Mouse (Mus musculus) 3134 (cell line): ENCODE data around the gene Hmgcs2.

Source experiments
- DNase-seq: peaks from one replicate; pipeline ENCODE4 v3.0.0-alpha.2; 2011; ENCODE audit warnings: low spot score; ENCODE audit not compliant: insufficient read length; ENCODE audit errors: extremely low read depth

Gene Hmgcs2

GRCm38 (mm10) chr3:98335331-98335730 is 55.1 kb downstream of the Hmgcs2 start:
- DNase-seq: no peak

- DNase-seq: no peak
These were observed 55.7 kb downstream of the Hmgcs2 start for GRCm38 (mm10) chr3:98335886-98336285.

- DNase-seq: no peak
These were observed 56.7 kb downstream of the Hmgcs2 start for GRCm38 (mm10) chr3:98336661-98337654.

- peak; percentile 76 for DNase-seq
These were observed 58.4 kb downstream of the Hmgcs2 start for GRCm38 (mm10) chr3:98338584-98339041.

- peak; percentile 80 for DNase-seq
These were observed 59.0 kb downstream of the Hmgcs2 start for GRCm38 (mm10) chr3:98339097-98339705.

GRCm38 (mm10) chr3:98339706-98340109 is 59.5 kb downstream of the Hmgcs2 start, which contains the start of gene Phgdh:
TSS of gene Phgdh (minus strand) at chr3:98339990.
- DNase-seq: peak; percentile 88

- no peak for DNase-seq
These were observed 60.8 kb downstream of the Hmgcs2 start for GRCm38 (mm10) chr3:98340818-98341594.

- DNase-seq: no peak
These were observed 63.0 kb downstream of the Hmgcs2 start for GRCm38 (mm10) chr3:98343235-98343634.

- DNase-seq: no peak
These were observed 67.9 kb downstream of the Hmgcs2 start for GRCm38 (mm10) chr3:98348106-98348505.

GRCm38 (mm10) chr3:98348705-98349104 is 68.5 kb downstream of the Hmgcs2 start:
- DNase-seq: peak; percentile 42

GRCm38 (mm10) chr3:98353892-98354291 is 73.7 kb downstream of the Hmgcs2 start:
- DNase-seq: no peak

GRCm38 (mm10) chr3:98355344-98356025 is 75.2 kb downstream of the Hmgcs2 start:
- peak; percentile 75 for DNase-seq

- DNase-seq: no peak
These were observed 75.8 kb downstream of the Hmgcs2 start for GRCm38 (mm10) chr3:98356026-98356365.

GRCm38 (mm10) chr3:98356632-98357370 is 76.6 kb downstream of the Hmgcs2 start:
- DNase-seq: peak; percentile 58
